Mouse (Mus musculus) stomach, postnatal 0 days (tissue): Measurements from ENCODE around the gene Dtnbp1.

Experiments
- CTCF ChIP-seq: IDR thresholded peaks from 2 replicates; pipeline ENCODE4 v1.5.1; 2016; ENCODE audit warnings: antibody characterized with exemption, low read depth, mild to moderate bottlenecking, moderate library complexity
- EP300 ChIP-seq: optimal IDR thresholded peaks from 2 replicates; pipeline ENCODE3; 2016; ENCODE audit warnings: antibody characterized with exemption

- TF ChIP-seq EP300 (no peak), CTCF (no peak)
Observed at GRCm38 (mm10) chr13:44902299-44902698, 99.6 kb downstream of the Dtnbp1 start.
